Mouse (Mus musculus) CH12.LX (cell line): ENCODE data around the gene Fgd1. TPM values are rescaled to one million over a fixed set of nuclear protein-coding genes. Genes with fewer than 3 reads are reported as not detected.

Source experiments
- DNase-seq: peaks from one replicate; pipeline ENCODE4 v3.0.0-alpha.2; 2013; ENCODE audit errors: extremely low read depth
- H3K27ac ChIP-seq: 2 replicates; pipeline ENCODE4 v1.5.1; 2012; ENCODE audit warnings: low read depth, mild to moderate bottlenecking, control low read depth, moderate library complexity; ENCODE audit not compliant: insufficient read depth
- H3K27me3 ChIP-seq: replicated peaks from 2 replicates; pipeline ENCODE3; 2012; ENCODE audit warnings: inconsistent platforms
- H3K36me3 ChIP-seq, 2 experiments: replicated peaks in 1 of 2; 2 replicates each; pipeline versions ENCODE3 to v1.6.1; 2012; ENCODE audit warnings: inconsistent platforms in 1 of 2, low read length in 1 of 2, mild to moderate bottlenecking in 1 of 2, mixed read lengths in 1 of 2, moderate library complexity in 1 of 2; ENCODE audit not compliant: control insufficient read depth in 1 of 2, insufficient read depth in 1 of 2
- H3K4me1 ChIP-seq, 2 experiments: 2 replicates each; pipeline ENCODE4 v1.6.1; 2012; ENCODE audit warnings: inconsistent platforms in 1 of 2, moderate library complexity in 1 of 2; ENCODE audit not compliant: insufficient read depth in 2 of 2, control insufficient read depth in 1 of 2
- H3K4me2 ChIP-seq: 2 replicates; pipeline ENCODE4 v1.6.1; 2012; ENCODE audit warnings: low read depth, mild to moderate bottlenecking, control low read depth; ENCODE audit not compliant: poor library complexity, insufficient read depth, severe bottlenecking
- H3K4me3 ChIP-seq, 3 experiments: fragments of 150-350 bp in 1 of 3; sonication (generic) in 1 of 3; replicated peaks in 1 of 3; 2 replicates each; pipeline versions ENCODE3 to v1.5.1; 2011 to 2012; ENCODE audit warnings: low read depth in 2 of 3, low read length in 2 of 3, mild to moderate bottlenecking in 2 of 3, moderate library complexity in 2 of 3, control low read depth in 1 of 3, improper control_type of control experiment in 1 of 3, inconsistent platforms in 1 of 3, mixed read lengths in 1 of 3; ENCODE audit not compliant: poor library complexity in 1 of 3
- H3K79me2 ChIP-seq: replicated peaks from 2 replicates; pipeline ENCODE4 v1.6.1; 2012; ENCODE audit warnings: mild to moderate bottlenecking, moderate library complexity; ENCODE audit not compliant: control insufficient read depth, poor library complexity, insufficient read depth, severe bottlenecking; ENCODE audit errors: extremely low read depth
- H3K9ac ChIP-seq: 2 replicates; pipeline ENCODE4 v1.6.1; 2012; ENCODE audit warnings: low read depth, mild to moderate bottlenecking, control low read depth, moderate library complexity; ENCODE audit not compliant: insufficient read depth
- H3K9me3 ChIP-seq: replicated peaks from 2 replicates; pipeline ENCODE3; 2012; ENCODE audit warnings: low read length, inconsistent platforms, mixed read lengths
- CTCF ChIP-seq, 2 experiments: IDR thresholded peaks in 1 of 2; conservative IDR thresholded peaks in 1 of 2; 2 replicates each; pipeline ENCODE4 v1.5.1; 2011 to 2012; ENCODE audit warnings: low read depth in 2 of 2, low read length in 2 of 2, improper control_type of control experiment in 1 of 2, inconsistent platforms in 1 of 2, mild to moderate bottlenecking in 1 of 2, moderate library complexity in 1 of 2
- MAZ ChIP-seq: IDR thresholded peaks from 2 replicates; pipeline ENCODE4 v1.6.1; 2012; ENCODE audit warnings: low read depth, mild to moderate bottlenecking, inconsistent platforms, low read length, improper control_type of control experiment, moderate library complexity
- NRF1 ChIP-seq: IDR thresholded peaks from 2 replicates; pipeline ENCODE4 v1.6.1; 2014; ENCODE audit warnings: low read depth, mild to moderate bottlenecking, inconsistent platforms, low read length, improper control_type of control experiment, moderate library complexity
- RAD21 ChIP-seq: IDR thresholded peaks from 2 replicates; pipeline ENCODE4 v1.6.1; 2011; ENCODE audit warnings: low read depth, mild to moderate bottlenecking, low read length, improper control_type of control experiment, moderate library complexity
- UBTF ChIP-seq: IDR thresholded peaks from 2 replicates; pipeline ENCODE4 v1.6.1; 2012; ENCODE audit warnings: low read depth, mild to moderate bottlenecking, inconsistent platforms, low read length, improper control_type of control experiment, moderate library complexity
- dilution Hi-C: fragments of 300-500 bp; cut with MboI; formaldehyde crosslinking; loops from 2 replicates; pipeline ENCODE4 v1.14.3; 2020; ENCODE audit warnings: low sequenced_read_pairs; ENCODE audit not compliant: extremely low pct_unique_long_range_greater_than_20kb, extremely low pct_ligation_motif_present
- in situ Hi-C: fragments of 300-500 bp; cut with MboI; formaldehyde crosslinking; loops from 3 replicates; pipeline ENCODE4 v1.14.3; 2019; ENCODE audit warnings: low sequenced_read_pairs, low pct_ligation_motif_present, low pct_unique_long_range_greater_than_20kb, mixed read lengths
- polyA plus RNA-seq: library from polyadenylated mRNA; unstranded; fragments of >175 nt; gene quantifications from 2 replicates; pipeline ENCODE4 v1.2.1, GENCODE M21; 2012; ENCODE audit warnings: low read depth; ENCODE audit not compliant: insufficient read length
- total RNA-seq, 2 experiments: library from RNA; depleted of rRNA; stranded (reverse); fragments of 300-350 nt in 1 of 2; fragments of >200 nt in 1 of 2; gene quantifications; 2 replicates each; pipeline ENCODE4 v1.2.3; 2012 to 2014

Gene Fgd1
- total and polyA plus RNA-seq, 3 experiments = 0.68 to 2.2 (median 2.2) TPM

GRCm38 (mm10) chrX:151132785-151133184, 86.8 kb downstream of the Fgd1 start:
- TF ChIP-seq NRF1 (no peak), MAZ (no peak), RAD21 (peak; percentile 7), CTCF (conservative IDR thresholded peaks at IDR 0.05 in 1 of 2, IDR thresholded peaks at IDR 0.05 in 1 of 2; ENCODE audit: low read depth in 2 of 2, low read length in 2 of 2) (peak in 1 of 2 experiments; percentile 36; a peak in 2 of 4 replicates), UBTF (no peak)
- no peak overlapping the region for H3K27ac ChIP-seq
- dilution Hi-C loops = no loop called here
- no peaks in the 10 kb centered on the region for H3K36me3 ChIP-seq
- H3K9me3 ChIP-seq = no peaks in the 10 kb centered on the region
- no peaks in the 10 kb centered on the region for H3K4me1 ChIP-seq
- H3K9ac ChIP-seq = no peak overlapping the region
- no peaks in the 10 kb centered on the region for H3K79me2 ChIP-seq
- in situ Hi-C loops = no loop called here
- H3K4me2 ChIP-seq = no peak overlapping the region
- peak; percentile 1 for DNase-seq
- no peak overlapping the region for H3K4me3 ChIP-seq
- H3K27me3 ChIP-seq = no peaks in the 10 kb centered on the region

Other genes starting within 250 kb of the Fgd1 start
- gene Maged2, start 231.8 kb upstream of the Fgd1 start, total RNA-seq (2012; rRNA removed) = 13.5 and 15.4 TPM in 2 replicates
- gene Maged2, start 231.8 kb upstream of the Fgd1 start, total RNA-seq (2014; rRNA removed) = 22.0 and 27.7 TPM in 2 replicates
- gene Maged2, start 231.8 kb upstream of the Fgd1 start, polyA plus RNA-seq = 13.3 and 14.7 TPM in 2 replicates
- 32.3 and 41.0 TPM in 2 replicates for gene Gnl3l, start 28.8 kb upstream of the Fgd1 start, total RNA-seq (2012; rRNA removed)
- 63.8 and 66.2 TPM in 2 replicates for gene Gnl3l, start 28.8 kb upstream of the Fgd1 start, total RNA-seq (2014; rRNA removed)
- 38.4 and 39.9 TPM in 2 replicates for gene Gnl3l, start 28.8 kb upstream of the Fgd1 start, polyA plus RNA-seq
- gene Tsr2, start 50.4 kb downstream of the Fgd1 start, total RNA-seq (2012; rRNA removed) = 15.8 and 31.5 TPM in 2 replicates
- gene Tsr2, start 50.4 kb downstream of the Fgd1 start, total RNA-seq (2014; rRNA removed) = 43.9 and 44.5 TPM in 2 replicates
- 77.8 and 82.0 TPM in 2 replicates for gene Tsr2, start 50.4 kb downstream of the Fgd1 start, polyA plus RNA-seq
- gene Wnk3, start 151.9 kb downstream of the Fgd1 start, total RNA-seq (2012; rRNA removed) = 0.04 and 0.08 TPM in 2 replicates
- gene Wnk3, start 151.9 kb downstream of the Fgd1 start, total RNA-seq (2014; rRNA removed) = 0.27 TPM in 2 replicates
- 0.04 and 0.08 TPM in 2 replicates for gene Wnk3, start 151.9 kb downstream of the Fgd1 start, polyA plus RNA-seq